Mouse (Mus musculus) 416B (cell line): ENCODE data around the gene Gnpat.
"Not testable (repeated sequence)": the region's sequence is repeated elsewhere in the genome, so short reads cannot be mapped to it uniquely, and the experiment has no call there.

Experiments used
- DNase-seq: peaks from one replicate; pipeline ENCODE4 v3.0.0; 2011; ENCODE audit warnings: low read depth

Gene Gnpat

DNA sequence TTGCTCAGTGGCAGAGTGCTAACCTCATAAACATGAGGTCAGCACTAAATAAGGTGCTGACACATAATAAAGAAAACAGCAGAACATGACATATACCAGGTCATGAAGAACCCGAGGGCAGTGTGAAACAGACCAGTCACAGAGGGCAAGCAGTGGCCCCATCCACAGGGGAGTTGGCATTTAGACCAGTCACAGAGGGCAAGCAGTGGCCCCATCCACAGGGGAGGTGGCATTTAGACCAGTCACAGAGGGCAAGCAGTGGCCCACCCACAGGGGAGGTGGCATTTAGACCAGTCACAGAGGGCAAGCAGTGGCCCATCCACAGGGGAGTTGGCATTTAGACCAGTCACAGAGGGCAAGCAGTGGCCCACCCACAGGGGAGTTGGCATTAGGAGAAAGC, 19.9 kb upstream of the Gnpat start:
- not testable (repeated sequence) for DNase-seq

DNA sequence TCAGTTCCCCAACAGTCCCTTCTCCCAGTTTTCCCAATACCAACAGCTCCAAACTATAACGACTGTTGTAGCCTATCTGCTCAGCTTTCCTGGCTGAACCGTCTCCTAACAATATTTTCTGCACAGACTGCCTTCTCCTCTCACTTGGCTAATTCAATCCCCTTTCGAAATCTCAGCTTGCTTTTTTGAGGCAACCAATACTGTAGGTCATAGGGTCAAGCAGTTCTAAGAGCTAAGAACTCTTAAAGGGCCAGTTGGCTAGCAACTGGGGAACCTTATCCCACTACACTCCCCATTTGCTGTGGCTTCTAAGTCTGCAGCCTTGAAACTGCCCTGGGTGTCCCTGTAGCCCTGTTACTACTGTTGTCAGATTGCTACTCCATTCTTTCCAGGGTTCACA, 17.7 kb upstream of the Gnpat start:
- no peak for DNase-seq

DNA sequence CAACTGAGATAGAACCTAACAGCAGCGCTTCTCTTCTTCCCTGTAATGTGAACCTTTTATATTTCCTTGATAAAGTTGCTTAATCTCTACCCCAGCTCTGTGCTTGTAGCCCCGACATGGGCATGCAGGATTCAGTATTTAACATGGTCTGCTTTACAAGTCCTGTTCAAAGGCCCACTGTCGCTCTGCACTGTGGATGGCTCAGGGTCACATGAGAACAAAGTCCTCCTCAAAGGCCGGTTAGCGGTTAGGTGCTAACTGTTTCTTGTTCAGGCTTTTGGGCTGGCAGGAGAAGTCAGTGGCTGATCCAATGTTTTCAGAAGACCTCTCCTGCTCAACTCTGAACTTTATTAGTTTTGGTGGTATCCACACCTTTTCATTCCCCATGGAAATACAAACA, 17.3 kb upstream of the Gnpat start:
- no peak for DNase-seq

DNA sequence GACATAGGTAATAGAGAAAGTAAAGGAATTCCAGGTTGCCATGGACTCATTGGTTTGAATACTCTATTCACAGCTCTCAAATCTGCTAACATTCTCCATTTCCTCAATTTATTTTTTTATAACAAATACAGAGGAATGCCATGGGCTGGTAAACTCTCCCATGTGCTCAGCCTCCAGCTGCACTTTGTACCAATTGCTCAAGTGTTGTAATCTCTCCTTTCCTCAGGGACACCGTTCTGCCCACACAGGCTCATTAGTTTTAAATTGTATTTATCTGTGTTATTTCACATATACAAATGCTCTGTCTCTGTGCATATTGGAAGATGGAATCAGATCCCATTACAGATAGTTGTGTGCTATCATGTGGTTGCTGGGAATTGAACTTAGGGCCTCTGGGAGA, 9.3 kb upstream of the Gnpat start:
- DNase-seq: no peak

DNA sequence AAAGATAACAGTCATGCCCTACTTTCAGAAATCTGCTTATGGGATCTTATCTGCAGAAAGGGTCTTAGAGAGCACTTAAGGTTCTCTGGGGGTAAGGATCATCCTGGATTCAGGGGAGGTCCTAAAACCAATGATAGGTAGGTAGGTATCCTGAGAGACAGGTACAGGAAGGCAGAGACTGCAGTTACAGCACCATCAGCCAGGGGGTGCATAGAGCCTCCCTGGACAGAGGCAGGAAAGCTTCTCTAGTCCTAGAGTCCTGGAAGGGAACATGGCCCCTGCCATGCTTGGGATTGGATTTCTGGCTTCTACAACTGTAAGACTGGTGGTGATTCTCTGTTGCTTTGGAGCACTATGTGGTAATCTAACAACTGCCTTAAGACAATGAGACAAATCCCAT, 3.4 kb upstream of the Gnpat start:
- DNase-seq: peak; percentile 34

DNA sequence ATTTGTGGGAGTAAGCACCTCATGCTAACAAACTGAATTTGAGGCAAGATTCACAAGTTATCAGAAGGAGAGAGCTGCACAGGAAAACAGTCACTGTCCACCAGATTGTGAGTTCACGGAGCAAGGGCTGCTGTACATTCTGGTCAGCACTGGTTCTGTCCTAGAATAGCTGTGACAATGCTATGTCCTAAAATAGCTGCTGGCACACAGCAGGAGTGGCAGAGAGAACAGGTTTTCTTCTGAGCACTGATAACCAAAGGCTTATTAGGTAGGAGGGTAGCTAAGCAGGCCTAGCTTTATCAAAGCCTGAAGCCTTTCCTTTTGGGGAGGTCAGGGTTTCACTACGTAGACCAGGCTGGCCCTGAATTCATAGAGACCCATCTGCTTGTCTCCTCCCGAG, 2.6 kb upstream of the Gnpat start:
- no peak for DNase-seq

DNA sequence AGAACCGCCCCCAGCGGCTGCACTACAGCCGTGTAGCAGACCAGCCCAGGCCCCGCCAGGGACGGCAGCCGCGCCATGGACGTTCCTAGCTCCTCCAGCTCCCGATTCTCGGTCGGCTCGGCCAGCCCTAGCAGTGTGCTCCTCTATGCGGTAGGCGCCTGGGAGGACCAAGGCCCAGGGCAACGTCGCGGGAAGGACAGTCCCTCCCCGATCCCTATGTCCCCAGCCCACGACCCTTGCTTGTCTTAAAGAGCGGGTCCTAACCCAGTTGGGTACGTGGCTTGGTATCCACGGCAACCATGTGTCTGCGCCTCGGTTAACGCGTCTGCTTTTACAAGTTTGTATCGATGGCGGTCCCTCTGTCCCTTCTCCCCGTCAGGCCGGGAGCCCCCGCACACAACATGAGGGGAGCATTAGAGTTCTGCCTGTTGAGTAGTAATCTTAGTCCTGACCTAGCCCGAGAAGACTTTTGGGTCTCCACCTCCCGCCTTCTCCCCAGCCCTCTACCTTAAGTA, 387 bp downstream of the Gnpat start:
- no peak for DNase-seq

DNA sequence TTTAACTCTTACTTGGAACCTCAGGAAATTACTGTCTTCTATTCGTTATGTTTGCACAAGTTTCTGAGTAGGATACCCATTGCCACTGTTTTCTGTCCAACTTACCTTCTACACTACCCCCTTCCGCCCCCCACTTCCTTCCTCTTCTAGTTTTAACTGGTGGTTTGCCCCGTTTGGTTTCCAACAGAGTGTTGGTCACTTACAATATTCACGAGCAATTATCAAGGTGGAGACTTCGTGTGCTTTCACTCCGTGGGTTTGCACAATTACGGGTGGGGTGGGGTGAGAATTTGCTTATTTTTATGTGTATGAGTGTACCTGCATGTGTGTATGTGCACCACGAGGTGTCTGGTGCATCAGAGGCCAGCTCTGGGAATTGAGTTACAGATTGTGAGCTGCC, 896 bp downstream of the Gnpat start:
- peak; percentile 71 for DNase-seq

DNA sequence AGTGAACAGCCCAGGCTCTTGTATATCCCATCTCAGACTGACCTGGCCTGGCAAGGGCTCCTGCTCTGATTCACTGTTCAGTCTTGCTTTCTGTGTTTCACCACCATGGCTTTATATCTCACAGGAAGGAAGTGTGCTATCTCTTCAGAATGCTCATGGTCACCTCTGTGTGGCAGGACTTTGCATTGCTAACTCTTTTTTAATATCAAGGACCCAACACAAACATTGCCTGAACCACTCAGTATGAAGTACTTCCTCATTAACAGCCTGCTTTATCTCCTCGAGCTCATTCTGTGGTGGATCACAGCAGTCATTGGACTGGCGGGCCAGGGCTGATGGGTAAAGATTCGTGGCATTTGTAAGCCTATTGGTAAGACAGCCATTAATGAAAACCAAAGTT, 3.8 kb downstream of the Gnpat start:
- peak; percentile 89 for DNase-seq

DNA sequence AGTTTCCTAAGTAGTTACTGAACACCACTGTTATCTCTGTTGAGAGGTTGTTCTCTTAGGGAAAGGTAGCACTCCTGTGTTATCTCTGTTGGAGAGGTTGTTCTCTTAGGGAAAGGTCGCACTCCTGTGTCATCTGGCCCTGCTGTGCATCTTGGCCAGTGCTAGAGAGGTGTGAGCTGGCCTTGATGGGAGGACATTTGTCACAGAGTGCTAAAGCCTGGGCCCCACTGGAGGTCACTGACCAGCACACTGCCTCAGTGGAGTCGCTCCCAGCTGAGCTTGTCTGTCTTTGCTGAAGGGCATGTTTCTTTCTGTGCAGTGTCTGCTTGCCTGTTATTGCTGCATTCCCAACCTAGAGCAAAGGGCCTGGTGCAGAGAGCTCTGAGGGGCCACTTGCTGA, 4.3 kb downstream of the Gnpat start:
- no peak for DNase-seq

DNA sequence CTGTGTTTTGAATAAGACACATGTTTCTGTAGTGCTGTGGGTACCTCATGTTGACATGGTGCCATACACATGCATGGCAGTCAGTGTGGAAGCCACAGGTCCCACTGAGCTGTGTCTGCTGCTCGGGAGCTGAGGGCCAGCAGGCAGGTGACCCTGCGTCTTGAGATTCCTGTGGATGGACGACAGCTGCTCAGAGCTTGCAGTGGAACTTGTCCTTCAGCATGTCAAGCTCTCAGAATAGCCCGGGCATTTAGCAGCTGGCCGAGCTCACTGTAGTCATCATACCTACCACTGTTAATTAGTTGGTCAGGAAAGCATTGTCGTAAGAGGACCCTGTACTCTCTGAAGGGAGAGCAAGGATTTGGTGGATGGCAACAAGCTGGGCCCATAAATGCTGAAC, 6.9 kb downstream of the Gnpat start:
- DNase-seq: no peak

DNA sequence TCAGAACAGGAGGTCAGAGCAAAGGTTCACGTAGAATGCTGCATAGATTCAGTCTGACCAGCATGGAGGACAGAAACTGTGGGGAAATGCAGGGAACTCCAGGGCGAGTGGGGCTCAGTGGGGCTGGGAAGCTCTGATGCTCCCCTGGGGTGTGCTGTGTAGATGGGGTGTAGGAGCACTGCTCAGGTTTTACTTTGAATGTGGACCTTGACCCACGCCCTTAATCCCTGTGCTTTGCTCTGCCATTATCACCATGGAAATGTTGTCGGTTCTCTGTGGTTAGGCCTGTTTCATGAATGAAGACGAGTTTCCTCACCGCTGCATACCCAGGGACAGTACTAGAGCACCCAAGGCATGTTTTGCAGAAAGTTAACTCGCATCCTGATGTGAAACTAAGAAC, 8.6 kb downstream of the Gnpat start:
- no peak for DNase-seq

DNA sequence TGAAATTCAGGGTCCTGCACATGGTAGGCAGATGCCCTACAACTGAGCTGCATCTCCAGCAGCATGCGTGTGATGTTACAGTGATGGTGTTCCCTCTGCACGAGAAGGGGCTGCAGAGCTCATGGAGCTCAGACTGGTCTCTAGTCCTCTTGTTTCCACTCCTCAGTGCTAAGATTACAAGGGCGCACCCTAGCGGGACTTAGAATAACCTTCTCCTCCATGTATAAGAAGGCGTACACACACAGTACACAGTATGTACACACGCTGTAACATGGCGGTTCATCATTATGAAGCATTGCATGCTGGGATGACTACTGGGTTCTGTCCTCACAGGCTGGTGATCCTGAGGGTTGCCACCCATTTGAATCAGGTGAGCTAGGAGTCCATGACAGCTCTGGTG, 9.2 kb downstream of the Gnpat start:
- DNase-seq: no peak

DNA sequence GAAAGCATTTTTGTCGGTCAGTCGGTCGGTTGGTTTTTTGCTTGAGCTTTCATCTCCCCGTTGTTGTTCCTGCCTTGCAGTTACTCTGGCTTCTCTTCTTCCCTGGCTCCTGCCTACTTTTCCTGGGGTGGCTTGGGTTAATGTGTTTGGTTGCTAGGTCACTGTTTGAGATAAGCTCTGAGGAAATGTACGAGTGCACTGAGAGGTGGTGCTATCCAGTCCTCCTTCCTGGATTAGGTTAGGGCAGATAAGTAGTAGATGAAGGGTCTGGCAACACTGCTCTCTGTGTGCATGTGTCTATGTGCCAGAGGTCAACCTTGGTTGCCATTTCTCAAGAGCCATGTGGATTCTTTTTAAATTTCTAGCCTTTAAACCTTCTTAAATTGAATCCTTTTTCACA, 9.9 kb downstream of the Gnpat start:
- DNase-seq: no peak

DNA sequence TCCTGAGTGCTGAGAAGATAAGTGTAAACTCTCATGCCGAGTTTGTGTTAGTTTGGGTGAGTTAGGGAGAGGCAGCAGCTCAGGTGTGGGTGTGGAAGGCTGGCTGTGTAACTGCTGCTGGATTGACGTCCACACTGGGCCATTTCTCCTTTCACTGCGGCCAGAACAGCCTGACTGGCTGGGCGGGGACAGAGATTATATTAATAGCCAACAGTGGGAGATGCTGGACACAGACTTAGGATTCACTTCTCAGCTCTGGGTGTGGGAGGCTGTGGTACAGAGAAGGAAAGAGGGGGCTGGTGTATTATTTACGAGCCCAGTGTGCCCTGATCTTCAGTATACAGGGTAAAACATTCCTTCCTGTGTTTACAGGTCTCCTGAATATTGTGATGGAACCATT, 15.3 kb downstream of the Gnpat start:
- no peak for DNase-seq

DNA sequence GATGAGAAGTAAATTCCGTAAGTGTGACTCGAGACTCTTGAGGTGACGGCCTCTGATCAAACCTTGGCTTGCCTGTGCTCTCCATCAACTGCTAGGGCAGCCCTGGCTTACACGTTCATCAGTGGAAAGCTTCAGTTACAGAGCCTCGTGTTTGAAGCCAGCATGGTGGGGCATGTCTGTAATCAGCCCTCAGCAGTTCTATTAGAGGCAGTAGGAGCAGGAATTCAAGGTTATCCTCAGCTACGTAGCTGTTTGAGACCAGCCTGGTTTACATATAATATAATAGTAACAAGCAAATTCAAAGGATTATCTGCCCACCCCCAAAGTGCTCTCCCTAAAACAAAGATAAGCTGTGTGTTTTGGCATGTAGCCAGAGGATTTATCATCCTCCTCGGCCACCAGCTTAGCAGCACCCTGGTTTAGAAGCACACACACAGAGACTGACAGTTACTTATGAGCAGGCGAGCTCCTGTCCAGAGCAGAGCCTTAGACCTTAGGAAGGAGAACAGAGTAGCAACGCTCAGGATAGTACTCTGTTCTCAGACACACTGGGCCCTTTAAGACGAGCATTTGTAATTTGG, 16.2 kb downstream of the Gnpat start:
- no peak for DNase-seq

DNA sequence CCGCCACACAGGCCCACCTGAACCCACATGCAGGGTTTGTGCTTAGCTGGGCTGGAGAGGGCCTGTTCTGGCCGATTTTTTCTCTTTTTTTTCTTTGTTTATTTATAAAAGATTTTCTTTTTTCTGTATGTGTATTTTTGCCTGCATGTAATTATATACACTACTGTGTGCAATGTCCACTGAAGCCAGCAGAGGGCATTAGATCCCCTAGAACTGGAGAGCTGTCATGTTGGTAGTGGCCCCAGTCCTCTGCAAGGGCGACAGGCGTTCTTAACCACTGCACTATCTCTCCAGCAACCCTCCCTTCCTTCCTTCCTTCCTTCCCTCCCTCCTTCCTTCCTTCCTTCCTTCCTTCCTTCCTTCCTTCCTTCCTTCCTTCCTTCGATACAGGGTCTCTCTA, 25.6 kb downstream of the Gnpat start:
- no peak for DNase-seq

DNA sequence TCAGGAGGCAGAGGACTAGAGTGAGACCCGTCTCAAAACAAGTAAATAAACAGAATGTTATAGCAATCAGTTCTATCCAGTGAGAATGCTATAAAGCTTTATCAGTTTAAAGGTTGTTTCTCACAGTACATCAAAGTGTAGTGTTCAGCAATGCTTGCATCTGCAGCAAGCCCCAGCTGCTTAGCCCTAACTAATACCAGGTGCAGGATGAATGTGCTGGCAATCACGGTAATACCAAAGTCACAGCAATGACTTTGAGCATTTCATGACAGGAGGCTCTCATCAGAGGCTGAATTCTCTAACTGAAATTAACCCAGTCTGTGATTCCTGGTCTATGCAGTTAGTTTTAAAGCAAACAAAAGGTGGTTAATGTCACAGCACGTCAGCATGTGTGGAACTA, 29.8 kb downstream of the Gnpat start:
- no peak for DNase-seq

DNA sequence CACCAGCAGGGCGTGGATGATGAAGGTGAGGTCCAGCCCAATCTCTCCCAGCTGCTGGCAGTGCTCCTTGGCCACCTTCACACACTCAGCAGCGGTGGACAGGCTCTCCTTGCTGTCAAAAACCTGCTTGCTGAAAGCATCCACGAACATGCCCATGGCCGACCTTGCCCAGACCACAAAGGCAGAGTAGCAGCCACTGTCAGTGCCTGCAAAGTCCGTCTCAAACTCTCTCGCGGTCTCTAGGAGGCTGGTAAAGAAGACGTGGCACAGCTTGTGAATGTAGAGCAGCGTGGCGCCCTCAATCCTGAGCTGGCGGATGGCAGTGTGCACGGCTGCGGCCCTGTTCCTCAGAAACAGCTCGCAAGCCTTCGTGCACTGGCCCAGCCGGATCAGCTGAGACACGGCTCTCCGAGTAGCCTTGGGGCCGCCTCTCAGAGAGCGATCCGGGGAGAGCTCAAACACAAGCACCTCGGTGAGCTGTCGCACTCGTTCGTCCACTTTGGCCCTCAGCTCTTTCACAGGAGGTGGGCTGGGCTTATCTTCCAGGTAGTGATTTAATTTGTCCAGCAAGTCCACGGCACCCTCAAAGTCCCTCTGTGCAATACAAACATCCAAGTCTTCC, 33.3 kb downstream of the Gnpat start:
- no peak for DNase-seq

DNA sequence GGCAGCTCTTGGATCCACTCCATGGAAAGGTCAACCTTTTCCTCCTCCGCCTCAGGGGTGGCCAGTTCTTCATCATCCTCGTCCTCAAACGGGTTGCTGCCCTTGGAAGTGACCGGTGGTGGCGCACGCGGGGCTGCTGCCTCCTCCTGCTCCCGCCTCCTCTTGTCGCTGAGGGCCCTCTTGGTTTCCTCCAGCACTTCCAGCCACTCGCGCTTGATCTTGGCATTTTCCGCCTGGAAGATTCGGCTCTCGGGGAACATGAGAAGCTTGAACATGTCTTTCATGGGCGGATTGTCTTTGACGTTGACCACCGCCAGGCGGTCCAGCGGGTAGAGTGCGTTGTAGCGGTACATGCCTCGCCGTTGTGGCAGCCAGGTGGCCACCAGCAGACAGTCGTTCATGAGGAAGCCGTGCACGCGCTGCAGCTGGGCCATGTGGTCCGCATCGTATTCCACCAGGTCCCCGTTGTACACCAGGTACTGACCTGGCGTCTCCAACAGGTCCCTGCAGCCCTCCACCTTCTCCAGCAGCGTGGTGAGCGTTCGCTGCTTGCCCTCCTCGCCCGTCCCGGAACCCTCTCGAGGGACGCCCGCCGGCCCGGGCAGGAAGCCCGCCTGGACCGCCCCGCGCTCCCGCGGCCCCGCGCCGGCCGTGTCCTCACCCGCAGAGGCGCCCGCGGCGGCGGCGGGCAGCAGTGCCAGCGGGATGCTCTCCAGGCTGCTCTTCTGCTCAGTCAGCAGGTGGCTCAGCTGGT, 34.0 kb downstream of the Gnpat start:
- DNase-seq: peak; percentile 71

DNA sequence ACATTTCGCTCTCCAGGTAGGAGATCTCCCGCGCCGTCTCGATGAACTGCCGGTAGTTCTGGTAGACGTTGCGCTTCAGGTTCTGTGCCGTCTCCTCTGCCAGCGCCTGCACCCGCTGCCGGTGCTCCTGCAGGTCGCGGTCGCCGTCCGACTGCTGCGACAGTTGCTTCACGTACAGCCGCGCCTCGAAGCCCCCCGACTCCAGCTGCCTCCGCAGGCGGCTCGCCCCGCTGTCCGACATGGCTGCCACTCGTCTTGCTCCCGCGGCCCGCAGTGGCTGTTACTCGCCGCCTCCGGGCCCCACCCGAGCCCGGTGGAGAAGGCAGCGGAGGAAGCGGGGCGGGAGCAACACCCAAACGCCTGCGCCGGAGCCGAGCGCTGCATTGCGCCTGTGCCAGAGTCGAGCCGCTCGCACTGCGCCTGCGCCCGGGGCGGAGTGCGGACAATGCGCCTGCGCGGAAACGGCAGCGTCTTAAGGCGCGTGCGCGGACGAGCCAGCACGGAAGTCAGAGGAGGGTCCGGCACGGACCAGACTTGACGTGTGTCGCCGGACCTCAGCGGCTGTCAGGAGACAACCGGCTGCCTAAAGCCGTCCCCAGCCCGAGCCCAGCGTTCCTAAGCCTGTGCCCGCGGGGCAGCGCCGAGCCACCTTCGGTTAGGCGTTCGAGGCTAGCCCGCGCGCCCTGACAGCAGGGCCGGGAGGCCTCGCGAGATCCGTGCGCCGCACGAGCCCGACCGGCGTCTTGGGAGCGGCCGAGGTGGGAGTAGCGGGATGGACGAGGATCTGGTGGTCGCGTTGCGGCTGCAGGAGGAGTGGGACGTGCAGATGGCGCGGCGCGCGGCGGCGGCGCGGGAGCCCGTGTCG, 34.8 kb downstream of the Gnpat start, which contains the start of the genes Exoc8 and Sprtn:
Gene Exoc8 (minus strand): TSS at position 320 of the 865 bp plus-strand sequence.
Gene Sprtn (plus strand): TSS at position 501 of the 865 bp plus-strand sequence.
- DNase-seq: peak; percentile 92

DNA sequence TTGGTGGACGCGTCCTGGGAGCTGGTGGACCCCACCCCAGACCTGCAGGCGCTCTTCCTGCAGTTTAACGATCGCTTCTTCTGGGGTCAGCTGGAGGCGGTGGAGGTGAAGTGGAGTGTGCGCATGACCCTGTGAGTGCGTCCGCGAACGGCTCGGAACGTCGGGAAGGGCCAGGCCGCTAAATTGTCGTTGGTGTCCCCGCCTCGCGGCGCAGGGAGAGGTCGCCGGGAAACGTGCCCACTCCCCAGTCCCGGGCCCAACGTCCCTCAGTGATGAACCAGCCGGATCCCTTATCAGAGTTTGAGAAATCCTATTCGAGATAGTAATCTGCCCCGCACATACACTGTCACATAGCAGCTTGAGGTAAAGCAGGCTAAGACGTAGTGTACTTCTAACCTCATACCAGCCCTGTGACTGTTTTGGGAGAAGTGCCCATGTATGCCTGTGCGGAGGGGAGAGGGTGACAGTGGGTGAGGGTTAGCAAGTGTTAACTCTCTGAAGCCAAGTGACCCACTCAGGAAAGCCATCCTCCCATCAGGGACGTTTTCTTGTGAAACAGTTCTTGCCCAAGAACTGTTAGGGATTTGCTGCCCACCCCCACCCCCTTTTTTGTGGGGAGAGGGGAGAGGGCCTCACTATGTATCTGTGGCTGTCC, 35.5 kb downstream of the Gnpat start:
- peak; percentile 22 for DNase-seq
